Mouse (Mus musculus) MEL (cell line): ENCODE results near the gene Ostm1. TPM values are rescaled to one million over a fixed set of nuclear protein-coding genes. Genes with fewer than 3 reads are reported as not detected.

Experiments used
- DNase-seq: peaks from one replicate; pipeline ENCODE4 v3.0.0; 2011; ENCODE audit warnings: low read depth, low spot score
- H3K27ac ChIP-seq: 2 replicates; pipeline ENCODE4 v1.5.1; 2012; ENCODE audit warnings: low read depth, mild to moderate bottlenecking, control low read depth, low read length, moderate library complexity; ENCODE audit not compliant: control insufficient read depth
- H3K27me3 ChIP-seq, 2 experiments: fragments of 150-350 bp in 1 of 2; sonication (generic) in 1 of 2; 2 replicates each; pipeline ENCODE4 v1.6.1; 2012; ENCODE audit warnings: low read length in 2 of 2, mild to moderate bottlenecking in 2 of 2, improper control_type of control experiment in 1 of 2, moderate library complexity in 1 of 2; ENCODE audit not compliant: insufficient read depth in 2 of 2, control insufficient read depth in 1 of 2
- H3K36me3 ChIP-seq, 2 experiments: 2 replicates each; pipeline ENCODE4 v1.6.1; 2012 to 2014; ENCODE audit warnings: low read length in 2 of 2, improper control_type of control experiment in 1 of 2, inconsistent platforms in 1 of 2, mild to moderate bottlenecking in 1 of 2; ENCODE audit not compliant: insufficient read depth in 2 of 2, control insufficient read depth in 1 of 2
- H3K4me1 ChIP-seq, 2 experiments: fragments of 150-350 bp in 1 of 2; sonication (generic) in 1 of 2; 2 replicates each; pipeline ENCODE4 v1.6.1; 2012; ENCODE audit warnings: low read length in 2 of 2, improper control_type of control experiment in 1 of 2, mild to moderate bottlenecking in 1 of 2; ENCODE audit not compliant: insufficient read depth in 2 of 2, control insufficient read depth in 1 of 2
- H3K4me3 ChIP-seq, 2 experiments: fragments of 150-350 bp in 1 of 2; sonication (generic) in 1 of 2; 2 replicates each; pipeline ENCODE4 v1.5.1; 2012; ENCODE audit warnings: low read depth in 2 of 2, low read length in 2 of 2, mild to moderate bottlenecking in 2 of 2, moderate library complexity in 2 of 2, control low read depth in 1 of 2, improper control_type of control experiment in 1 of 2; ENCODE audit not compliant: control insufficient read depth in 1 of 2, insufficient read depth in 1 of 2
- H3K79me2 ChIP-seq: 2 replicates; pipeline ENCODE4 v1.6.1; 2012; ENCODE audit warnings: mild to moderate bottlenecking, low read length, moderate library complexity; ENCODE audit not compliant: control insufficient read depth, poor library complexity, insufficient read depth
- H3K9ac ChIP-seq: 2 replicates; pipeline ENCODE4 v1.6.1; 2012; ENCODE audit warnings: low read depth, mild to moderate bottlenecking, control low read depth, low read length, moderate library complexity; ENCODE audit not compliant: control insufficient read depth, poor library complexity, severe bottlenecking
- H3K9me3 ChIP-seq: fragments of 150-350 bp; sonication (generic); replicated peaks from 2 replicates; pipeline ENCODE4 v1.6.1; 2012; ENCODE audit warnings: mild to moderate bottlenecking, low read length, improper control_type of control experiment, moderate library complexity; ENCODE audit not compliant: insufficient read depth
- CTCF ChIP-seq, 3 experiments: IDR thresholded peaks in 2 of 3; conservative IDR thresholded peaks in 1 of 3; 2 replicates each; pipeline ENCODE4 v1.5.1; 2011 to 2012; ENCODE audit warnings: low read length in 3 of 3, low read depth in 2 of 3, mild to moderate bottlenecking in 2 of 3, improper control_type of control experiment in 1 of 3, inconsistent platforms in 1 of 3, mixed read lengths in 1 of 3, moderate library complexity in 1 of 3; ENCODE audit not compliant: control insufficient read depth in 1 of 3, insufficient read depth in 1 of 3, poor library complexity in 1 of 3, severe bottlenecking in 1 of 3
- ELF1 ChIP-seq: IDR thresholded peaks from 2 replicates; pipeline ENCODE4 v1.6.1; 2014; ENCODE audit warnings: low read depth, mild to moderate bottlenecking, inconsistent platforms, low read length, improper control_type of control experiment, moderate library complexity
- GATA1 ChIP-seq: IDR thresholded peaks from 2 replicates; pipeline ENCODE4 v1.6.1; 2011; ENCODE audit warnings: low read depth, low read length, improper control_type of control experiment
- HCFC1 ChIP-seq: IDR thresholded peaks from 2 replicates; pipeline ENCODE4 v1.6.1; 2012; ENCODE audit warnings: low read depth, mild to moderate bottlenecking, inconsistent platforms, low read length, improper control_type of control experiment, moderate library complexity
- MAX ChIP-seq: IDR thresholded peaks from 2 replicates; pipeline ENCODE4 v1.6.1; 2011; ENCODE audit warnings: low read length, improper control_type of control experiment
- MEF2A ChIP-seq: IDR thresholded peaks from 2 replicates; pipeline ENCODE4 v1.6.1; 2014; ENCODE audit warnings: low read depth, mild to moderate bottlenecking, inconsistent platforms, low read length, improper control_type of control experiment; ENCODE audit not compliant: poor library complexity, insufficient replicate concordance, severe bottlenecking; ENCODE audit errors: extremely low read depth
- MYB ChIP-seq: IDR thresholded peaks from 2 replicates; pipeline ENCODE4 v1.6.1; 2011; ENCODE audit warnings: mild to moderate bottlenecking, low read depth, low read length, improper control_type of control experiment
- NELFE ChIP-seq: IDR thresholded peaks from 2 replicates; pipeline ENCODE4 v1.6.1; 2011; ENCODE audit warnings: low read depth, low read length, improper control_type of control experiment
- NRF1 ChIP-seq: IDR thresholded peaks from 2 replicates; pipeline ENCODE4 v1.6.1; 2014; ENCODE audit warnings: low read depth, mild to moderate bottlenecking, inconsistent platforms, low read length, improper control_type of control experiment, moderate library complexity; ENCODE audit not compliant: poor library complexity, insufficient read depth, severe bottlenecking
- POLR2A ChIP-seq, 2 experiments: IDR thresholded peaks; 2 replicates each; pipeline ENCODE4 v1.6.1; 2011 to 2012; ENCODE audit warnings: low read length in 2 of 2, mild to moderate bottlenecking in 2 of 2, control low read depth in 1 of 2, improper control_type of control experiment in 1 of 2, low read depth in 1 of 2, moderate library complexity in 1 of 2; ENCODE audit not compliant: control insufficient read depth in 1 of 2, insufficient read depth in 1 of 2, poor library complexity in 1 of 2
- POLR2AphosphoS2 ChIP-seq: IDR thresholded peaks from 2 replicates; pipeline ENCODE4 v1.6.1; 2011; ENCODE audit warnings: low read length, improper control_type of control experiment
- POLR2AphosphoS5 ChIP-seq: IDR thresholded peaks from 2 replicates; pipeline ENCODE4 v1.6.1; 2012; ENCODE audit warnings: low read depth, borderline replicate concordance, mild to moderate bottlenecking, inconsistent platforms, low read length, moderate library complexity, mixed read lengths
- RCOR1 ChIP-seq: IDR thresholded peaks from 2 replicates; pipeline ENCODE4 v1.6.1; 2012; ENCODE audit warnings: low read depth, mild to moderate bottlenecking, inconsistent platforms, low read length, improper control_type of control experiment
- SIN3A ChIP-seq: IDR thresholded peaks from 2 replicates; pipeline ENCODE4 v1.6.1; 2012; ENCODE audit warnings: low read length, improper control_type of control experiment, inconsistent platforms
- TAL1 ChIP-seq: IDR thresholded peaks from 2 replicates; pipeline ENCODE4 v1.6.1; 2012; ENCODE audit warnings: mild to moderate bottlenecking, inconsistent platforms, low read length, moderate library complexity, mixed read lengths
- TBP ChIP-seq: IDR thresholded peaks from 2 replicates; pipeline ENCODE4 v1.8.0; 2011; ENCODE audit warnings: low read depth, low read length, improper control_type of control experiment
- UBTF ChIP-seq: IDR thresholded peaks from 2 replicates; pipeline ENCODE4 v1.6.1; 2012; ENCODE audit warnings: low read depth, mild to moderate bottlenecking, inconsistent platforms, low read length, improper control_type of control experiment, moderate library complexity, borderline replicate concordance; ENCODE audit not compliant: insufficient read depth
- USF1 ChIP-seq: IDR thresholded peaks from 2 replicates; pipeline ENCODE4 v1.6.1; 2014; ENCODE audit warnings: low read depth, mild to moderate bottlenecking, inconsistent platforms, low read length, improper control_type of control experiment, moderate library complexity
- ZKSCAN1 ChIP-seq: IDR thresholded peaks from 2 replicates; pipeline ENCODE4 v1.6.1; 2012; ENCODE audit warnings: low read depth, mild to moderate bottlenecking, inconsistent platforms, low read length, improper control_type of control experiment, moderate library complexity
- ZMIZ1 ChIP-seq: IDR thresholded peaks from 2 replicates; pipeline ENCODE4 v1.6.1; 2012; ENCODE audit warnings: low read depth, mild to moderate bottlenecking, inconsistent platforms, low read length, improper control_type of control experiment, moderate library complexity
- polyA plus RNA-seq, 2 experiments: library from polyadenylated mRNA; stranded (reverse) in 1 of 2; unstranded in 1 of 2; fragments of >175 nt in 1 of 2; fragments of >200 nt in 1 of 2; gene quantifications; 2 replicates each; pipeline versions ENCODE4 v1.2.1 to v1.2.4; 2012; ENCODE audit warnings: low replicate concordance in 2 of 2, low read depth in 1 of 2; ENCODE audit not compliant: insufficient read length in 2 of 2, insufficient read depth in 1 of 2, missing spikeins in 1 of 2
- total RNA-seq: library from RNA; depleted of rRNA; stranded (reverse); fragments of 300-350 nt; gene quantifications from 2 replicates; pipeline ENCODE4 v1.2.3, GENCODE M21; 2012

Gene Ostm1
- total and polyA plus RNA-seq, 3 experiments: 13.9 to 17.5 TPM; not detected in 1

- Histone ChIP-seq H3K27ac (no peak overlapping the region), H3K9me3 (no peaks in the 10 kb centered on the region), H3K9ac (no peak overlapping the region), H3K4me1 (no peaks in the 10 kb centered on the region), H3K27me3 (no peaks in the 10 kb centered on the region; a peak in 1 of 4 replicates), H3K4me3 (no peak overlapping the region), H3K36me3 (no peaks in the 10 kb centered on the region), H3K79me2 (no peaks in the 10 kb centered on the region)
- DNase-seq: no peak
- TF ChIP-seq GATA1: no peak
- no peak for TF ChIP-seq ZMIZ1
- TF ChIP-seq, all 39 proteins: peak for 0
Observed at GRCm38 (mm10) chr10:42714676-42715075, 131.1 kb downstream of the Ostm1 start.

DNA sequence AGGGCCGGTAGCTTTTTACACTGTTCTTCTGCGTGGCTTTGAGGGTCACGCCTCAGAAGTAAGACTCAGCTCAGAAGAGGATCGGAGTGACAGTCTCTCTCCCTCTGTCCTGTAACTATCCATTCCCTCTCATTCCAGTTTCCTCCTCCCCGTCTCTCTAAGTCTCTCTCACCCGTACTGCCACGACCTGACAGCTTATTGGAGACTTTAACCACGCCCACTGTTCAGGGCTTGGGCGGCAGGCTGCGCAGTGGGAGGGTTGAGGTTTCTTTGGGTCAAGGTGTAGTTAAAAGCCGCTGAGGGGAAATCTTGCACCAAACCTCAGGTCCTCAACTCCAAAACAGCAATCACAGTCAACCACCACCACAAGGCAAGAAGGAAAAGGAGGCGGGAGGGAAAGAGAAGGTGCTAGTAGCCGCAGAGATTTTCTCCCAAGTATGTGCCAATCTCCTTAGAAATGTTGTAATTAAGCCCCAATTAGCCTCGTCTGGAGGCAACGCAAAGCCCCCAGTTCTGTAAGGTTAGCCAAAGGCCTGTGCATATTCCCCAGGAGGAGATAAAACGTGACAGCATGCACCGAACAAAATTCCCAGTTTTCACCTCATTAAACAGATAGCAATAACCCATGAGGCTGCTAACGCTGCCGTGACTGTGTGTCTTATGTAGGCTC lies 131.9 kb downstream of the Ostm1 start:
- DNase-seq: no peak
- no peak overlapping the region for H3K4me3 ChIP-seq

DNA sequence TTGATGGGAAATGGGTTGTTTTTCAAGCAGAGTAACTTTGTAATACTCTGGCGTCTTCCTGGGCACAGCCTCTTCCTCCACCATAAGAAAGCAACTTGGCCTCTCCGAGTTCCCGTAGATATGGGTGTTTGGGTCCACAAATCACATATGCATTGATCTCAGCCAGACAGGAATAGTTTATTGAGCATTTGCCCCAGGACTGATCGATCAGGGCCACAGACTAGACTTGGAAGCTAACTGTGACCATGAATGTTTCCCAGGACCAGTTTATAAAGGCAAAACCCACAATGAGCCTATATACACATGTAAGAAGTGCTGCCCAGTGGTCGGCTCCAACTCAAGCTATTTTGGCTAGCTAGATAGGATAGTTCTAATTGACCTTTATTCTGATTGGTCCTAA lies 138.5 kb downstream of the Ostm1 start:
- Histone ChIP-seq H3K36me3 (no peaks in the 10 kb centered on the region), H3K9ac (no peak overlapping the region), H3K4me3 (no peak overlapping the region), H3K27me3 (peaks cover 0 to 3% of the 10 kb centered on the region in 2 experiments; a peak in 2 of 4 replicates), H3K4me1 (no peaks in the 10 kb centered on the region), H3K9me3 (no peaks in the 10 kb centered on the region), H3K27ac (no peak overlapping the region), H3K79me2 (no peaks in the 10 kb centered on the region)
- DNase-seq: no peak
- no peak for TF ChIP-seq POLR2AphosphoS5
- no peak for TF ChIP-seq ZKSCAN1
- no peak for TF ChIP-seq ELF1
- no peak for TF ChIP-seq NELFE
- no peak for TF ChIP-seq GATA1
- TF ChIP-seq, all 39 proteins: peak for 0

More for the DNA sequence above, 131.9 kb downstream of the Ostm1 start:
- Histone ChIP-seq H3K4me1 (no peaks in the 10 kb centered on the region), H3K27ac (no peak overlapping the region), H3K36me3 (no peaks in the 10 kb centered on the region), H3K79me2 (no peaks in the 10 kb centered on the region), H3K27me3 (no peaks in the 10 kb centered on the region; a peak in 1 of 4 replicates), H3K9me3 (no peaks in the 10 kb centered on the region), H3K9ac (no peak overlapping the region)
- TF ChIP-seq TBP: no peak
- no peak for TF ChIP-seq GATA1
- TF ChIP-seq CTCF (IDR thresholded peaks at IDR 0.05 in 2 of 3, conservative IDR thresholded peaks at IDR 0.05 in 1 of 3; ENCODE audit: control insufficient read depth in 1 of 3, insufficient read depth in 1 of 3, low read depth in 2 of 3, low read length in 3 of 3, poor library complexity in 1 of 3, severe bottlenecking in 1 of 3): no peak
- TF ChIP-seq ELF1: no peak
- TF ChIP-seq POLR2AphosphoS5: no peak
- TF ChIP-seq POLR2AphosphoS2: no peak
- TF ChIP-seq POLR2A (IDR thresholded peaks at IDR 0.05; ENCODE audit: control insufficient read depth in 1 of 2, insufficient read depth in 1 of 2, low read depth in 1 of 2, low read length in 2 of 2, poor library complexity in 1 of 2): no peak
- no peak for TF ChIP-seq SIN3A
- no peak for TF ChIP-seq MEF2A
- no peak for TF ChIP-seq HCFC1
- TF ChIP-seq MAX: no peak
- TF ChIP-seq UBTF: no peak
- TF ChIP-seq RCOR1: no peak
- TF ChIP-seq USF1: no peak
- no peak for TF ChIP-seq TAL1
- TF ChIP-seq MYB: no peak
- no peak for TF ChIP-seq NRF1
